Mouse (Mus musculus) kidney, adult 8-10 months (tissue): ENCODE measurements at regions not wholly inside any gene's neighbourhood (a gene's known extent, or its start where the extent isn't known, plus 50 kb on each side); places are given as distances from the start of the nearest gene placed in this dataset.
A peak's percentile ranks its signal among the peaks of the same experiment; 100 is the strongest.

ENCODE experiments used
- DNase-seq, 2 experiments: peaks; one replicate each; pipeline ENCODE4 v3.0.0; 2022

GRCm38 (mm10) chr8:95974889-95975288, 86.5 kb upstream of the Got2 start:
- DNase-seq: no peak

- no peak for DNase-seq
Observed at GRCm38 (mm10) chr8:95974231-95974630, 85.9 kb upstream of the Got2 start.

GRCm38 (mm10) chr8:95973571-95973970, 85.2 kb upstream of the Got2 start:
- DNase-seq: no peak

GRCm38 (mm10) chr8:95968828-95969227, 80.5 kb upstream of the Got2 start:
- DNase-seq: no peak

- no peak for DNase-seq
Observed at GRCm38 (mm10) chr8:95966430-95966829, 78.1 kb upstream of the Got2 start.

GRCm38 (mm10) chr8:95952257-95952656, 63.9 kb upstream of the Got2 start:
- no peak for DNase-seq

GRCm38 (mm10) chr8:95951794-95952193, 63.4 kb upstream of the Got2 start:
- peak; percentile 19 to 63 for DNase-seq
